Mouse (Mus musculus) right cerebral cortex, postnatal 36 days (tissue): ENCODE results near the gene 1600014C23Rik.

Source experiments
- DNase-seq, 2 experiments: peaks; one replicate each; pipeline ENCODE4 v3.0.0; 2022; ENCODE audit warnings: low spot score in 2 of 2, mixed read lengths in 1 of 2

Gene 1600014C23Rik

GRCm38 (mm10) chr17:45733735-45734301 lies at the start of gene 1600014C23Rik:
TSS of gene 1600014C23Rik (minus strand) at chr17:45733844.
- peak; percentile 52 to 72 for DNase-seq

- no peak for DNase-seq
Measured at GRCm38 (mm10) chr17:45778446-45778845, 44.8 kb upstream of the 1600014C23Rik start.

- DNase-seq = no peak
Measured at GRCm38 (mm10) chr17:45777431-45777830, 43.8 kb upstream of the 1600014C23Rik start.

- no peak for DNase-seq
Measured at GRCm38 (mm10) chr17:45776185-45776584, 42.5 kb upstream of the 1600014C23Rik start.

DNA sequence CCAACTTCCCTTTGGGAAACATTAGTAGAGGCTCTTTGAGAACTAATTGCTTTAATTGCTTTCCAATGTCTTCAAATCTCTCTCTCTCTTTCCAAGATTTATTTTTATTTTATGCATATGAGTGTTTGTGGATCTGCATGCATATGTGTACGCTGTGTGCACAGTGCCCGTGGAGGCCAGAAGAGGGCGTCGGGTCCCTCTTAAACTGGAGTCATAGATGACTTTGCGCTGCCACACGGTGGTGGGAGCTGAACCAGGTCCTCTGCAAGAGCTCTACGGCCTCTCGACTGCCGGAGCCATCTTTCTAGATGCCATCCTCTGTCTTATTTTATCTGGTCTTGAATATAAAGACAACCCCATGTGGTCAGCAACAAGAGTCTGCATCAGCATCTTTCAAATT lies 41.8 kb upstream of the 1600014C23Rik start:
- no peak for DNase-seq

DNA sequence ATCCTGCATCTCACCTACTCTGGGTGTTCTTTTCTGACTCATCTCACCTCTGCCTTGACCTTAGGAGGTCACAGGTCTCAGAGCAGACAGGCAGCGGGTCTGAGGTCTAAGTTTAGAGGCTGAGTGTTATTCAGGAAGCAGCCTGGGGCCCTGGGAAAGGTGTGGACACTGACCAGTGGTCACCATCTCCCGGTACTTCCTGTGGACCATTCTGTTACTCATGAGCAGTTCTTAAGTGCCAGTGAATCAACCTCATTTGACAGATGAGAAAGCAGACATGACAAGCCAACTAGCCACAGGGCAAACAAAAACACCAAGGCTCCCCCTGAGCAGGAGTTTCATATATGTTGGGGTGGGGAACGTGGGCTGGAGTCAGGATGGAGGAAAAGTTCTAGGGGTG lies 38.9 kb upstream of the 1600014C23Rik start:
- no peak for DNase-seq

DNA sequence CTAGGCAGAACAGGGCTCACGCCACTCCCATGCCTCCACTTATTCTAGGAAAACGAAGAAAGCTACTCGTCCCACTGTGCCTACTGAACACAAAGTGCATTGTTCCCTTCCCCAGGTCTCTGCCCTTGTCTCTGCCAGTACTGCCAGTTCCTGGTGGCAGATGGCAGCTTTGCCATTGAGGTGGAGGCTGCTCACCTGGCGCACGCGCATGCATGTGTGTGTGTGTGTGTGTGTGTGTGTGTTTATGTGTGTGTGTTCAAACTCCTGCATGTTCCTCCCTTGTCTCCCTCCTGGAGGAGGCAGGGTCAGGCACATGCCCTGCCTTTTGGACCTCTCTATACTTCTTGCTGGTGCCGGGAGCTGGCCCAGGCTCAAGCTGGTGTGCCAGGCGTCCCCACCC lies 38.5 kb upstream of the 1600014C23Rik start:
- DNase-seq = no peak

DNA sequence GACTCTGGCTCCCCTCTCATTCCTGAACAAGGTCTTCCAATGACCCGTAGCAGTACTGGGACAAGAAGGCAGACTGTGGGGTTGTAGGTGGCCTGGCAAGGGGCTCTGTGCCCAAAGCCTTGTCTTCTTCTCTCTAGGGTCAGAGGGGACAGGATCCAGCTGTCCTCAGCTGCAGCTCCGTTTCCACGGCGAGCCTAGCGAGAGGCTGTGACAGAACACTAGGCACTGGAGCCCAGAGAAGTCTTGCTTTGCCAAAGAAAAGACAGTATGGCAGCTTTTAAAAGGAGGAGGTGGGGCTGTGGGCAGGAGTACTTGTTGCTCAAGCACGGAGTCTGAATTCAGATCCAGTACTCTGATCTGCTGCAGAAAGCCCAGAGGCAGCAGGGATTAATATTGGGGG lies 36.8 kb upstream of the 1600014C23Rik start:
- no peak for DNase-seq

DNA sequence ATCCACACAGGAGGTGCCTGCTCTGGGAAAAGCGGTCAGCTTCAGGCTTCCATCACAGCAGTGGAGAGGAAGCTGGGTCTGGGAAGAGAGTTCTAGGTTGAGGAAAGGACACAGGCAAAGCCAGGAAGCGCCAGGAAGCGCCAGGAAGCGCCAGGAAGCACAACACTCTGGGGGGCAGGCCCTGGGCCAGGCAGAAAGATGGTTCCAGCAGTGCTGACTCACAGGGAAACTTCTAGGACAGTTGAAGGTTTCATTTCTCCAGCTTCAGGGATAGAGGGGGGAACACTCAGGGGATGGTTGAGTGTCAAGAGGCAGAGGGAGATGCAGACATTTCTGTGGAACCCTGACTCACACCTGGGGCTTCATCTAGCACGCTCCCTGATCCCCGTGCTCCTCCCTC lies 36.2 kb upstream of the 1600014C23Rik start:
- DNase-seq = no peak

DNA sequence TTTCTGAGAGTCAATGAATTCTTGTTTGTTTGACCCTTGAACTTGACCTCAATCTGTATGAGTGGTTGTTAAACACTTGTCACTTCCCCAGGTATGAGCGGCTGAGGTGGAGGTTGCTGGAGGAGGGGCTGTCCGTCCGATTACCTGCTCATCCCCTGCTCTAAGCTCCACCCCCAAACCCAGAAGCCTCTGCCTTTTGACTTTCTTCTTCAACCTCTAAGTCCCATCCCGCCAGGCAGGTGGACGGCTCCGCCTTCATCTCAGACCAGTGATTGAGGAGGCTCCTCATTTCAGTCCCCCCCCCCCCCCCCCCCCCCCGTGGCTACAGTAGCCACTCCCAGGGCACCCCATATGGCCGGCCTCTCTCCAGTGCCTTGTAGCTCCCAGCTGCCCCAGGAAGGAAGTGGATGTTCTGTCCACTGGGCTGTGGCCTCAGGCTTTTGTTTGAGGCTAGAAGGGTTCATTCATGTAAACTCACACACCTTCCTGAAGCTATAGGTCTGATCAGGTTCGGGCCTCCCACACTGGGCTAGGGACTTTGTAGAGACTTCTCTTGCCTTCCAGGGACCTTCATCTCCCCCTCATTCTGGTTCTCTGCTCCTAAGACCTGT lies 34.0 kb upstream of the 1600014C23Rik start:
- no peak for DNase-seq

DNA sequence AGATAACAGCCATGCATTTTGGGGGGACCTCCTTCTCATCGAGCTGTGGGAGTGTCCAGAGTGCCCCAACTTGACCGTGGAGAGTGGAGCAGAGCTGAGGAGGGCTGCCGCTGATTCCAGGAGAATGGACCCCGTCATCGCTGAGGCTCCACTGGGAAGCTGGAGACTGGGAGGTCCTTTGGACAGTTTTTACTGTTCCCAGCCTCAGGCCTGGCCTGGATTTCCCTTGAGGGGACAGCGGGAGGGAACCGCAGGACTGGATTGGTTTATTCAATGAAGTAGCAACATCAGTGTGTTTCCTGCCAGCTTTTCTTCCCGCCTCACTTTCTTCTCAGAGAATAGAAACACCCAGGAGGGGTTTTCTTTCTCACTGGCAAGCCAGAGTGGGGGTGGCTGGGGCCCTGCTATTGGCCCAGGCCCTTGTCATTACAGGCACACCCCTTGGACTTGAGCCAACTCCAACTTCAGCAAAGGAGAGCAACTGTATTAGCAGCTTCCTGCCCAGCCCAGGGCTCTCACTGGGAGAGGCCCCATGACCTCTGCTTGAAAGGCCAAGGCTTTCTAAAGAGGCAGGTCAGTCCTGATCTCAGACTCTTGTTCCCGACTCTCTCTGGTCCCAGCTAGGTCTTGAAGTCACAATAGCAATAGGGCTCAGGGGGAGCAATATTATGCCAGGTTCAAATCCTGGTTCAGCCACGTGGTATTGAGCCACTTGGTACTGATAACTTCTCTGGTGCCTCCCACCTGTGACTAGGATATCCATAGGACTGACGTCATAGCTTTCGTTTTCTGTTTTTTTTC lies 33.3 kb upstream of the 1600014C23Rik start:
- peak; percentile 73 to 76 for DNase-seq

- no peak for DNase-seq
Measured at GRCm38 (mm10) chr17:45765914-45766313, 32.3 kb upstream of the 1600014C23Rik start.

- DNase-seq = no peak
Measured at GRCm38 (mm10) chr17:45763188-45763587, 29.5 kb upstream of the 1600014C23Rik start.

- DNase-seq = no peak
Measured at GRCm38 (mm10) chr17:45761902-45762301, 28.3 kb upstream of the 1600014C23Rik start.

DNA sequence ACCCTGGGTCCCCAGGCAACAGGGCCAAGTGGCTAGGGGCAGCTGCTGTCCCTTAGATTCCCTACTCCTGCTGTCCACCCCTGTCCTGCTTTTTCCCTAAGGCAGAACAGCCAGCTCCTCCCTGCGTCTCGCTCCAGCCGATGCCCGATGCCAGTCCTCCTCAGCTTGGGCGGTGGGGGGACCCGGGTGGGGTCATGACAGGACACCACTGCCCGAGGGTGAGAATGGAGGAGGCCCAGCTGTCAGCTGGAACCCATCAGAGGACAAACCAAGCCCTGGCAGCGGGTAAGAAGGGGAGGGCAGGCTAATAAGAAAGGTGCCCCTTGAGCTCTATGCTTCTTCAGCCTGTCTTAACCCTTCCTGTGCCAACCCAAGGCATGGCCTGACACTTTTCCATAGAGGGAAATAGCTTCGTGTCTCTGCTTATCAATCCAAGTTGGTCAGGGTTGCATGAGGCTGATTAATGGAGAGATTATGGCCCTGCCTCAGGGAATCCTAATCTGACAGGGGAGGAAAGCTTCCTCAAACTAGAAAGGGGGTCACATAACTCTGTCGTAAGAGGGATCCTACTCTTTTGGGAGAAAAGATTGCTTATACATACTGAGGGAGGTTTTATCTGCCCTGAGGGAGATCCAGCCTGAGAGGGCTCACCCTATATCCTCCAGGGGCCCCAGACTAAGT lies 27.5 kb upstream of the 1600014C23Rik start:
- DNase-seq = no peak

- DNase-seq = no peak
Measured at GRCm38 (mm10) chr17:45759751-45760150, 26.1 kb upstream of the 1600014C23Rik start.

- no peak for DNase-seq
Measured at GRCm38 (mm10) chr17:45758808-45759207, 25.2 kb upstream of the 1600014C23Rik start.

DNA sequence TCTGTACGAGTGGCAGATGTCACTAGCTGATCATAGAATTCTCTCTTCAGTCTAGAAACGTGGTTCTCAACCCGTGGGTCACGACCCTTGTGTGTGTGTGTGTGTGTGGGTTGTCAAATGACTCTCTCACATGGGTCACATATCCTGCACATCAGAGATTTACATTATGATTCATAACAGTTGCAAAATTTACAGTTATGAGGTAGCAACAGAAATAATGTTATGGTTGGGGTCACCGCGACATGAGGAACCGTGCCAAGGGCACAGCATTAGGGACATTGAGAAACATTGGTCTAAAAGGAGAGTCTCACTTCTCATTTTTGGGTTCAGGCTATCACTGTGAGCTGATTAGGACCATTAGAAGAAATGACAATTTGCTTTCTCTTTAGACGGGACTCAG lies 24.3 kb upstream of the 1600014C23Rik start:
- no peak for DNase-seq

DNA sequence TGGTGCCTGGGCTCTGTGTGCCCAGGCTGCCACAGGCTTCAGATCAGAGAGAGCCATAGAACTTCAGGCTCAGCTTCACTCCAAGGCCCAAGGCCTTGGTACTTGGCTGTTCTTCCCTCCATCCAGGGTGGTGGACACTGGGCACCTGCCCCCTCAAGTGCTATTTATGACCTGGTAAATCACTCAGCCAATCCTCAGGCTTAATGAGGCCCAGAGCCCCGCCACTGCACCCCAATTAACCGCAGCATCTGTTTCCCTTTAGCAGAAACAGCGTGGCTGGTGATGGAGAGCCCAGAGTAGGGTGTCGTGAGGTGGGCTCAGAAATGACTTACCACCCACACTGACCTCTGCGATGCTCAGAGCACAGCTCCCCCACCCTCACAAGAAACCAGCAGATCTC lies 23.2 kb upstream of the 1600014C23Rik start:
- no peak for DNase-seq

GRCm38 (mm10) chr17:45756391-45756790 lies 22.7 kb upstream of the 1600014C23Rik start:
- no peak for DNase-seq

DNA sequence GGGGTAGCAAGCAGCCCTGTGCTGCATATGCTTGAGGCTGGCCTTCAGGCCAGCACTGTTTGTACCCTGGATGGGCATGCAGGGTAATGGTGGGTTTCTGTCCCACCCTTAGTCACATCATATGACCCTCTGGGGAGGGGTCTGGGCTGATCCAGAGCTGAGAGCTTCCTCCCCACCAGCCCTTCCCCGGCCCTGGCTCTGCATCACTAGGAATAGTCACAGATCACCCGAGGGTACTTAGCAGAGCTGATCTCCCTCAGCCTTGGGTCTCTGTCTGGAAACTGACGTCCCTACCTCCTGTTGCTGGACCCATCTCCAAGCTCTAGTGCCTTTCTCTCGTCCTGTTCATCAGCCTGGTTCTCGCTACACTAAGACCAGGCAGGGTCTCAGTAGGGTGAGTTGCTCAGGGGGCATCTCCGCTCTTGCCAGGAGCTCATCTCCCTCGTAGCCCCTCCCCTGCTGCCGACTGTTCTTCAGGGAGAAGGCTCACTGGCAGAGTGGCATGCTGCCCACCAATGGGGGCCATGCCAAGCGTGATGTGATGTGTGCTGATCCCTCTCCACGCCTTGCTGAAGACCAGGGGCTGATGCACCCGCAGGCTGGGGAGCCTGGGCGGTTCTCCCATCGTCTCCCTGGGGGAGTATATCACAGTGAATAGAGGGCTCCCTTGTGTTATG lies 20.7 kb upstream of the 1600014C23Rik start:
- peak; percentile 71 to 78 for DNase-seq

DNA sequence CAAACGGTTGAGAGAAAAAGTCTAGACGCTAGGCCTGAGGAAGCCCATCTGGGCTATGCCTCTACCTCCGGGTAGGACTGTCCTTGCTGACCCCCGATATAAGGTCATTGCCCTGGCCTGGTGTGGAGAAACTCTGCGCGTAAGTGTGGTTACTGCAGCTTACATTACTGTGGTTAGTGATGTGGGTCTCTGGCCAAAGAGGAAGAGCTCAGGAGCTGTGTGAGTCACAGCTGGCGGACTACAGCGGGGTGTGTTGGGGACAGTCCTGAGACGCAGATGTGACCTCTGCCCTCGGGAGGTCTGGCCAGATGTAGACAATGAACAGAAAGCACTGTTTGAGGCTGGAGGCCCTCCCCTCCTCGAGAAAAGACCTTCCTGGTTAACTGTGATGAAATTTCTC lies 19.0 kb upstream of the 1600014C23Rik start:
- DNase-seq = no peak
